Mouse (Mus musculus) cerebellum, adult 2 months (tissue): ENCODE results near the gene Gm49396.

ENCODE experiments used
- CTCF ChIP-seq: fragments of 200-500 bp; IDR thresholded peaks from 2 replicates; pipeline ENCODE4 v1.5.1; 2011; ENCODE audit warnings: low read depth, mild to moderate bottlenecking, control low read depth, low read length, moderate library complexity, borderline replicate concordance; ENCODE audit not compliant: insufficient read depth
- POLR2A ChIP-seq: fragments of 200-500 bp; IDR thresholded peaks from 2 replicates; pipeline ENCODE4 v1.6.1; 2011; ENCODE audit warnings: low read length, control low read depth, borderline replicate concordance; ENCODE audit not compliant: insufficient read depth

GRCm38 (mm10) chr7:30531291-30531815 is 31.8 kb upstream of the Gm49396 start:
- no peak for TF ChIP-seq CTCF
- no peak for TF ChIP-seq POLR2A
